Mouse (Mus musculus) testis, adult 2 months (tissue): ENCODE measurements at regions not wholly inside any gene's neighbourhood (a gene's known extent, or its start where the extent isn't known, plus 50 kb on each side); places are given as distances from the start of the nearest gene placed in this dataset.

Experiments
- CTCF ChIP-seq: fragments of 200-500 bp; IDR thresholded peaks from 2 replicates; pipeline ENCODE4 v1.5.1; 2012; ENCODE audit warnings: low read depth, mild to moderate bottlenecking, inconsistent platforms, low read length, moderate library complexity; ENCODE audit not compliant: control insufficient read depth, insufficient read depth, insufficient replicate concordance
- POLR2A ChIP-seq: fragments of 200-500 bp; IDR thresholded peaks from 2 replicates; pipeline ENCODE4 v1.6.1; 2012; ENCODE audit warnings: low read depth, mild to moderate bottlenecking, inconsistent platforms, low read length, moderate library complexity; ENCODE audit not compliant: control insufficient read depth

DNA sequence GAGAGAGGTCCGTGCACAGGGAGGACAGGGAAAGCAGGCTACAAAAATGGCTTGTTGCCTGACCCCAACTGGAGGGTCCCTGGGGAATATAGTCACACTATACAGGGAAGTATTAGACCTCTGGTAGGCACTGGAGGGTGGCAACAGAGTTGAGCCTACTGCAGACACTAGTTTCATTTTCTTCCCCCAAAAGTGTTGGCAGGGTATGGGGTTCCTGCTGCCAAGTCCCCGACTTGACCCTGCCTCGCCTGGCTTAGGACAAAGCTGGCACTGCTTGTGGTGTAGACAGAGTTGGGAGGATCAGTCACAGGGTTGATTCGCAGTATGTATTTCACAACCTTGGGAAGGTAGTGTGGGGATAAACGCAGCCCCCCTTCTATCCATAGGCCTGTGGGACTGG lies 362.2 kb downstream of the Fam19a5 start:
- TF ChIP-seq POLR2A (no peak), CTCF (no peak)
